Mouse (Mus musculus): ENCODE measurements around the gene Gm20388. TPM values are rescaled to one million over a fixed set of nuclear protein-coding genes. Genes with fewer than 3 reads are reported as not detected.
A peak's percentile ranks its signal among the peaks of the same experiment; 100 is the strongest.

Gene Gm20388
- polyA plus RNA-seq, 1 experiment from 2014 or later, result not detected

DNA sequence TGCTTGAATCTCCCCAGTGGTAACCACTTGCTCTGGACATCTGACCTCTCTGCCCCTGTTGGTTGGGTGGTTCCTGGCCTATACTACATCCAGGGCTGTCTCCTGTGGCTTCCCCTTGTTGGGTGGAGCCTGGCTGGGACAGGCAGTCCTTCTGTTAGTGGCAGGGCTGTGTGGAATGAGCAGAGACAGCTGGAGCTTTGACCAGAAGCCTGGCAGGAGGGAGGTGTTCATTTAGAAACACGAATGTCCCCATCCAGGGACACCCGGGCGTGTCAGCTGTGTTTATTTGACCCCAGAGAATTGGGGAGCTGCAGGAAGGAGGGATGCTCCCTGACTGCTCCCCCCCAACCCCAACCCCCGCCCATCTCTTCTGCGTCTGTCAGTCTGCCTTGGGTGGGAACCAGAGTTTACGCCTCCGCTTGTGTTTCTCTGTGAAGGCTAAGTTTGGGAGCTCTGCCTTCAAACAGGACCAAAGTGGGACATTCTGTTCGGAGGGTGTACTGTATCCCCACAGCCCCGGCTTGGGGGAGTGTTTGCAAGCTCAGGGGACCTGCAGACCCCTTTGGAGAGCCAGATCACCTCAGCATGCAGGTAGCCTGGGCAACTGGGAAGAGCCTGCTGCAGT lies 340.9 kb downstream of the Gm20388 start:
- peaks cover 36% of the 10 kb centered on the region for H3K4me1 ChIP-seq (replicated peaks)
- H3K36me3 ChIP-seq, result no peaks in the 10 kb centered on the region
- no peaks in the 10 kb centered on the region for H3K9me3 ChIP-seq (replicated peaks)
- ATAC-seq (replicated peaks; ENCODE audit: insufficient number of reproducible peaks, insufficient read depth, low FRiP score, low read depth), result no peak
- H3K4me3 ChIP-seq, result no peak overlapping the region
- H3K4me2 ChIP-seq, result no peak overlapping the region
- 63% methylated on average over 9 of the region's 9 CpGs for WGBS
- no peak overlapping the region for H3K9ac ChIP-seq
- H3K27ac ChIP-seq, result 0 out of 2 replicates have a peak overlapping the region, but pooled peaks have one; percentile 15
- no peaks in the 10 kb centered on the region for H3K27me3 ChIP-seq

DNA sequence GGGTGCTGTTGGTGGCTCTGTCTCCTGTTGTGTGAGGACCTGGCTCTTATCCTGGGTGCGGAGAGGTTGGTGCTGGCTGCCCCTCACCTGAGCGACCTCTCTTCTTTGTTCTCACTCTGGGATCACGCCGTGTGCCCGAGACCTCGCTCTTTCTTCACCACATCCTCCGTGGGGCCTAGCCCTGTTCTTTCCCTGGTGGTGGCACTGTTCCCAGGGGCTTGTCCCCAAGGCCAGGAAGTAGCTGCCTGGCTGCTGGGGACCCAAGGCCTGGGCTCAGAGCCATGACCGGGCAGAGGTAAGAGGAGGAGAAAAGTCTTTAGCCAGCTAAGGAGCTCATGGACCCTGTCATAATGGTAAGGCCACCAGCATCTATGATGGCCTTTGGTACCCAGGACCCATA lies 343.0 kb downstream of the Gm20388 start:
- WGBS, result 71% methylated on average over 8 of the region's 8 CpGs
- H3K4me2 ChIP-seq, result no peak overlapping the region
- H3K9ac ChIP-seq, result no peak overlapping the region
- H3K27me3 ChIP-seq, result no peaks in the 10 kb centered on the region
- H3K4me3 ChIP-seq, result no peak overlapping the region
- ATAC-seq (replicated peaks; ENCODE audit: insufficient number of reproducible peaks, insufficient read depth, low FRiP score, low read depth), result no peak
- H3K4me1 ChIP-seq (replicated peaks), result peaks cover 43% of the 10 kb centered on the region
- H3K36me3 ChIP-seq, result no peaks in the 10 kb centered on the region
- H3K27ac ChIP-seq, result no peak overlapping the region
- no peaks in the 10 kb centered on the region for H3K9me3 ChIP-seq (replicated peaks)

DNA sequence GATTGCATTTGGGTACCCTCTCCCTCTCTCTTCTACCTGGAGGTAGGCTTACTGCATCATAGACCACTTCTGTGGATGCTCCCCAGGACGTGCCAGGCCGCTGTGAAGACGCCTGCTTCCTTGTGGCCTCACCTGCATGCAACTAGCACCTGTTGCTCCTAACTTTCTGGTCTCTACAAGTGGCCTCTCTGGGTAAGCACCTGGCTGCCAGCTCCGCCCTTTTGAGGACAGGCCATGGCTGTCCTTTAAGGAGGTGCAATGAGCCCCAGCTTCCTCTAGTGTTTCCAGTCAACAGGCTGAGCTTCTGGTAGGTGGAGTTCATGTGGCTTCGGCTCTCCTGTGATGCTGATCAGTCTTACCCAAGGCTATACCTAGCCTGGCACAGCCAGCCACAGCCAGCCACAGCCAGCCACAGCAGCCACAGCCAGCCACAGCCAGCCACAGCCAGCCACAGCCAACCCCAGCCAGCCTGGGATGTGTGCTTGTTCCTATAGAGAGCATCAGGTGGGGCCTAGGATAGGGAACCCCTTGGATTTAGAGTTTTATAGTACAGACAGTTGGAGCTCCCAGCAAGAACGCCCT lies 344.9 kb downstream of the Gm20388 start:
- Histone ChIP-seq H3K9me3 (replicated peaks) (no peaks in the 10 kb centered on the region), H3K4me2 (no peak overlapping the region), H3K4me1 (replicated peaks) (peaks cover 40% of the 10 kb centered on the region), H3K36me3 (no peaks in the 10 kb centered on the region), H3K27me3 (no peaks in the 10 kb centered on the region), H3K4me3 (no peak overlapping the region), H3K27ac (no peak overlapping the region), H3K9ac (no peak overlapping the region)
- WGBS, result 84% methylated on average over 6 of the region's 6 CpGs
- ATAC-seq (replicated peaks; ENCODE audit: insufficient number of reproducible peaks, insufficient read depth, low FRiP score, low read depth), result no peak

DNA sequence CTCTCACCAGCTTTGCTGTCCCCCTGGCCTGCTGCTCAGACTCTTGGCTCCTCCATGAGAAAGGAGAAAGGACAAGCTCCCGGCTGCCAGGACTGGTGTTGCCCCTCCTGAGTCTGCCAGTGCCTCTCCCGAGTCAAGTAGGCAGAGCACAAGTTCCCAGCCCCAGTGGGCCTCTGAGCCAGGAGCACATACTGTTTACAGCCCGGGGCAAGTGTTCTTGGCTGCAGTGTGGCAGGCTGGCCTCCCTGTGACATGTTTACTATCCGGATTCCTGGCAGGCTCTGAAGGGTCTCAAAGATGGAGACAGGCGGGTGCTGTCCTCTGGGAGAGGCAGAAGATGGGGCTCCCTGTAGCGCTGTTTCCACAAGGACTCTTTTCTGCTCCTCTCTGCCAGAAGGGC lies 346.3 kb downstream of the Gm20388 start:
- no peak for ATAC-seq (replicated peaks; ENCODE audit: insufficient number of reproducible peaks, insufficient read depth, low FRiP score, low read depth)
- Histone ChIP-seq H3K4me3 (no peak overlapping the region), H3K4me1 (replicated peaks) (peaks cover 32% of the 10 kb centered on the region), H3K9me3 (replicated peaks) (no peaks in the 10 kb centered on the region), H3K4me2 (no peak overlapping the region), H3K27me3 (no peaks in the 10 kb centered on the region; the same call in 1 of the 2 replicates), H3K27ac (peak overlapping the region; percentile 21), H3K9ac (no peak overlapping the region), H3K36me3 (no peaks in the 10 kb centered on the region)
- WGBS, result 36% methylated on average over 6 of the region's 6 CpGs

DNA sequence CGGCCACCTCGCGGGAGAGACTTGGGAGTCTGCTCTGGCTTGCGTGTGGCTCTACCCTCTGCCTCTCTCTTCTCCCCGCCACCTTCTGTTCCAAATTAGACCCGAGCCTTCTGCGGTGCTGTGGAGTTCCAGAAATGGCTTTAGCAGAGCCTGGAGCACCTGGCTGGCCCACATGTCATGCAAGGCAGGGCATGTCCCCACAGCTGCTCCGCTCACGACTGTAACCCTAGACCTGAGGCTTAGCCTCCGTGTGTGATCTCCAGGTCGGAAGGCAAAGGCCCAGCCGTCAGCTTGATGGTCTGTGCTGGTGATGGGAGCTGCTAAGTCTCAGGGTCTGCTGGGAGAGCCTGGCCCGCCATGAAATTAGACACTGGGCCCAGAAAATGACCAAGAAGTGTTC lies 348.6 kb downstream of the Gm20388 start:
- no peak overlapping the region for H3K4me2 ChIP-seq
- WGBS, result 82% methylated on average over 13 of the region's 13 CpGs
- H3K9me3 ChIP-seq (replicated peaks), result no peaks in the 10 kb centered on the region
- H3K27me3 ChIP-seq, result peaks cover 5% of the 10 kb centered on the region; the same call in 1 of the 2 replicates
- peaks cover 29% of the 10 kb centered on the region for H3K4me1 ChIP-seq (replicated peaks)
- ATAC-seq (replicated peaks; ENCODE audit: insufficient number of reproducible peaks, insufficient read depth, low FRiP score, low read depth), result no peak
- no peak overlapping the region for H3K4me3 ChIP-seq
- no peak overlapping the region for H3K9ac ChIP-seq
- H3K27ac ChIP-seq, result no peak overlapping the region
- H3K36me3 ChIP-seq, result no peaks in the 10 kb centered on the region

DNA sequence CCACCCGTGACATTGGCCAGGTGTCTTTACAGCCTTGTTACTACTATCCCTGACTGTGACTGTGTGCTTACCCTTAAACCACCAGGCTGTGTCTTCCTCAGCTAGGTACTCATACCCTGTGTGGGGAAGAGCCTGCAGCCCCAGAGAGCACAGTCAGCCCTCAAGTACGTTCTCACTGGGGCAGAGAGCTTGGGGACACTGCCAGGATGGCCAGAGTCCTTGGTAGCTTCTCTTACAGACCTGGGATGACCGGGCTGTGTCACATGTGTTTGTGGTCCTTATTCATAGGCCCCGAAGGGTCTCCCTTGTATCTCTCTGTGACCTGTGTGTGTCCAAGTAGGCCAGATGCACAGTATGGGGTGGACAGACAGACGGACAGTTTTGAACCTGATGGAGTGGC lies 350.0 kb downstream of the Gm20388 start:
- Histone ChIP-seq H3K4me1 (replicated peaks) (peaks cover 43% of the 10 kb centered on the region), H3K27ac (no peak overlapping the region), H3K9ac (no peak overlapping the region), H3K27me3 (peaks cover 5% of the 10 kb centered on the region; the same call in 1 of the 2 replicates), H3K4me3 (no peak overlapping the region), H3K36me3 (no peaks in the 10 kb centered on the region), H3K4me2 (no peak overlapping the region), H3K9me3 (replicated peaks) (no peaks in the 10 kb centered on the region)
- WGBS, result 85% methylated on average over 5 of the region's 5 CpGs
- ATAC-seq (replicated peaks; ENCODE audit: insufficient number of reproducible peaks, insufficient read depth, low FRiP score, low read depth), result no peak

DNA sequence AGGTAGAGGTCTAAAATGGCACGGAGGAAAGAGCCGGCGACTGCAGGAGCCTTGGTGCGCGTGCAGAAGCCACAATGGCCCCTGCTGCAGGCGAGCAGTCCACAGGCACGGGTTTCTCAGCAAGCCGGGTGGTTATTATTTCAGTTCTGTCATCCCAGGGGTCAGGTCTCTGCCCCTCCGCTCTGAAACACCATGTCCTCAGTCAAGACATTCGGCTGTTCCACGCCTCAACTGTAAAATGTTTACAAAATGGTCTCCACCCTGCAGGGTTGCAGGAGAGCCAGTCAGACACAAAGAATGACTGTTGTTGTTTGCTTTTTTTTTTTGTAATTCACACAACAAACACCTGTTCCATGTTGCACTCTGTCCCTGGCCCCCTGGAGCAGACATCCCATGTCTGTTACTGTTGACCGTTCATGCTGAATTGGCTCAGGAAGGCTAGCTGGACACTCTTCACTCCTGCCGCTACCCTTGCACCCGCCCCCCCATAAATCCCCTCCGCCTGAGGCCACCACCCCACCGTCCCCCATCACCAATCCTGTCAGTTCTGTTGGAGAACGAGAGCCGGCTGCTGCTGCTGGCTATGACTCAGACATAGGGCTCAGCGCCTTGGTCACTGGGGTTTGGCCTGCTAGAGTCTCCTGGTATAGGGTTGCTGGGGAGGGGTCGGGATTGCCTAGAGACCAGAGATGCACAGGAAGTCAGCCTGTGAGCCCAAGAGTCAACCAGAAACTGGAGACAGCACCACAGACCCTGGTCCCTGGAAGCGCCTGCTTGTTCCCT lies 350.9 kb downstream of the Gm20388 start:
- no peak overlapping the region for H3K9ac ChIP-seq
- no peak for ATAC-seq (replicated peaks; ENCODE audit: insufficient number of reproducible peaks, insufficient read depth, low FRiP score, low read depth)

DNA sequence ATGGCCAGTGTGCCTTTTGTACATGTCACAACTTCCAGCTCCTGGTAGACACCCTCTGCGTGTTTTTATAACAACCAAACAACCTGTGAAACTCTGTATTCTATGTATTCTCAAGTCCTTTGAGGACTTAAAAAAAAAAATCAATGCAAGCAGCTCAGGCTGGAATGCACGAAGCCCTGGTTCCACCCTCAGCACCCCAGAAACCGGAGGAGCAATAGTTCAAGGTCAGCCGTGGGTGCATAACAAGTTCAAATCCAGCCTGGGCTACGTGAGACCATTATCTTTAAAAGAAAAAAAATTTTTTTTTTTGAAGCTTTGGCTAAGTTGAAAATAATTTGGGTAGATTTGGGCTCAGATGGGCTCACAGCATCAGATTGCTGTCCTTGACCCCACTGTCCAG lies 353.2 kb downstream of the Gm20388 start:
- no peaks in the 10 kb centered on the region for H3K9me3 ChIP-seq (replicated peaks)
- no peak overlapping the region for H3K9ac ChIP-seq
- no peak for ATAC-seq (replicated peaks; ENCODE audit: insufficient number of reproducible peaks, insufficient read depth, low FRiP score, low read depth)
- H3K4me3 ChIP-seq, result no peak overlapping the region
- H3K27me3 ChIP-seq, result peaks cover 5% of the 10 kb centered on the region; the same call in 1 of the 2 replicates
- H3K4me1 ChIP-seq (replicated peaks), result peaks cover 47% of the 10 kb centered on the region
- H3K27ac ChIP-seq, result no peak overlapping the region
- H3K4me2 ChIP-seq, result no peak overlapping the region
- no peaks in the 10 kb centered on the region for H3K36me3 ChIP-seq
- WGBS, result 88% methylated on average over 5 of the region's 5 CpGs

More for the DNA sequence above, 350.9 kb downstream of the Gm20388 start:
- Histone ChIP-seq H3K4me2 (no peak overlapping the region), H3K36me3 (no peaks in the 10 kb centered on the region), H3K27me3 (peaks cover 5% of the 10 kb centered on the region; the same call in 1 of the 2 replicates), H3K9me3 (replicated peaks) (no peaks in the 10 kb centered on the region), H3K4me3 (no peak overlapping the region), H3K4me1 (replicated peaks) (peaks cover 42% of the 10 kb centered on the region), H3K27ac (no peak overlapping the region)
- WGBS, result 52% methylated on average over 21 of the region's 21 CpGs

DNA sequence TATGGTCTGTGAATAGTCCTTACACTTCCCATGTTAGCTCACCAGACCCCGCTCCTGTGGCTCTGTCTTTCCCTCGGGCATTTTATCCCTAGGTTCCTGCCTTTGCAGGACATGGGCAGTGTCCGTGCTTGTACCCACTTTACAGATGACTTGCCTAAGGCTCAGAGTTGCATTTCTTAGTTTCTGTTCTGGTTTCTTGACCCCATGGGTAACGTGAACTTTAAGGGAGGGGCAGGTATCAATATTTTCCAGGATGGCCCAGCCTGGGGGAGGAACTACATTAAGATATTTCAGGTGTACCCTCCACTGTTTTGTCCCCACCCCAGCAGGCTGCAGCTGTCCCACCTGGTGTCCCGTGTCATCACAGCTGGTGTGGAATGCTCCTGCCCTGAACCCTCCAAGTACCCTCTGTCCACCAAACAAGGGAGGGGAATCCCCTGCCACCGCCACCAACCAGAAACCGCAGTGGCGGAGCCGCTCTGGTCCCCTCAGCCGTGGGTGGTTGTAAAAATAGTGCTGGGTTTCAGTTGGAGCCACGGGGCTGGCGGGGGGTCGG lies 353.8 kb downstream of the Gm20388 start:
- Histone ChIP-seq H3K9me3 (replicated peaks) (no peaks in the 10 kb centered on the region), H3K27ac (peak overlapping the region; percentile 92), H3K4me2 (peak overlapping the region; percentile 70), H3K4me1 (replicated peaks) (peaks cover 51% of the 10 kb centered on the region), H3K4me3 (peak overlapping the region; percentile 36), H3K36me3 (no peaks in the 10 kb centered on the region), H3K9ac (peak overlapping the region; percentile 53), H3K27me3 (peaks cover 6% of the 10 kb centered on the region; the same call in 1 of the 2 replicates)
- ATAC-seq (replicated peaks; ENCODE audit: insufficient number of reproducible peaks, insufficient read depth, low FRiP score, low read depth), result no peak; the same call in 1 of the 2 replicates
- WGBS, result 28% methylated on average over 13 of the region's 13 CpGs

DNA sequence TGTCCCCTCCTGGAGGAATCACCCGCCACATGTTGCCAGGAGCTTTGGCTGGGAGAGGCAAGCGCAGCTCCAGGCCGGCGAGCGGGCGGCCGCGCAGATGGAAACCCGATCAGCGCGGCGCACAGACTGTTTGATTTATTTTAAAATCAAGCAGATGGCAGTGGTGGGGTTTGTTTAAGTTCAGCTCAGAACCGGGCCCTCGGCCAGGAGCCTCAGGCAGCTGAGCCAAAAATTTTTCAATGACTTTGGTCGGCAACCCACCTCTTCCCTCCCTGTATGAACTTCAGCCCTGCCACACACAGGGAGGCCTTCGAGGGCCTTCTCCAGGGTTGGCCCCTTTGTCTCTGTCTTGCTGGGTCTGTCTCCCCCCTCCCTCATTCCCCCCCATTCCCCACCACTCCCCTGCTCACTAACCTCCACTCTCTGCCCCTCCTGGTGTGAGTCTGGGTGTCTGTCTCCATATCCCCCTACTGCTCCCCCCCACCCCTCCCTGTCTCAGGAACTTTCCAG lies 354.4 kb downstream of the Gm20388 start:
- peaks cover 55% of the 10 kb centered on the region for H3K4me1 ChIP-seq (replicated peaks)

DNA sequence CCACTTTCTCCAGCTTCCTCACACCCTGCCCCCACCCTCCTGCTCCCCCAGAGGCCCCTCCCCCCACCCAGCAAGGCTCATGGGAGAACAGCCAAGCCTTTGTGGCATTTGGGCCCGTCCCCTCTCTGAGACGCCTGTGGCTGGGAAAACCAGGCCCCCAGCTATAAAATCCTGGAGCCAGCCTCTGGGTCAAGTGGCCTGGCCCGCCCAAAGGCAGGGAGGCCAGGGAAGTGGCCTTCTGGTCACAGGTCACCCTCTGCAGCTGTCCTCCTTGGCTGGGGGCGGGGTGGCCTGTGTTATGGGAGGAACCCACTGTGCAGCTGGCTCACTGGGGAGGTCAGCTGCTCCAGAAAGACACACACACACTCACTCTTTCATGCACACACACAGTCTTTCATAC lies 354.8 kb downstream of the Gm20388 start:
- Histone ChIP-seq H3K4me1 (replicated peaks) (peaks cover 58% of the 10 kb centered on the region), H3K27ac (peak overlapping the region; percentile 92), H3K4me3 (no peak overlapping the region), H3K9ac (0 out of 2 replicates have a peak overlapping the region, but pooled peaks have one; percentile 3), H3K9me3 (replicated peaks) (no peaks in the 10 kb centered on the region), H3K27me3 (peaks cover 13% of the 10 kb centered on the region; the same call in 1 of the 2 replicates), H3K4me2 (peak overlapping the region; percentile 70), H3K36me3 (no peaks in the 10 kb centered on the region)
- peak; percentile 24 for ATAC-seq (replicated peaks; ENCODE audit: insufficient number of reproducible peaks, insufficient read depth, low FRiP score, low read depth)
- WGBS, result 12% methylated on average over 4 of the region's 4 CpGs

More for the DNA sequence above, 354.4 kb downstream of the Gm20388 start:
- peak overlapping the region; percentile 70 for H3K4me2 ChIP-seq
- no peaks in the 10 kb centered on the region for H3K9me3 ChIP-seq (replicated peaks)
- H3K4me3 ChIP-seq, result peak overlapping the region; percentile 36
- peak; percentile 68 for ATAC-seq (replicated peaks; ENCODE audit: insufficient number of reproducible peaks, insufficient read depth, low FRiP score, low read depth)
- H3K9ac ChIP-seq, result peak overlapping the region; percentile 53
- no peaks in the 10 kb centered on the region for H3K36me3 ChIP-seq
- H3K27me3 ChIP-seq, result peaks cover 8% of the 10 kb centered on the region; the same call in 1 of the 2 replicates
- WGBS, result 2% methylated on average over 16 of the region's 16 CpGs
- H3K27ac ChIP-seq, result peak overlapping the region; percentile 92
